Mouse (Mus musculus) layer of hippocampus, adult 9-11 months (tissue): ENCODE measurements around the gene Zfp423.

Experiments
- DNase-seq: peaks from one replicate; pipeline ENCODE4 v3.0.0; 2022

Gene Zfp423

DNA sequence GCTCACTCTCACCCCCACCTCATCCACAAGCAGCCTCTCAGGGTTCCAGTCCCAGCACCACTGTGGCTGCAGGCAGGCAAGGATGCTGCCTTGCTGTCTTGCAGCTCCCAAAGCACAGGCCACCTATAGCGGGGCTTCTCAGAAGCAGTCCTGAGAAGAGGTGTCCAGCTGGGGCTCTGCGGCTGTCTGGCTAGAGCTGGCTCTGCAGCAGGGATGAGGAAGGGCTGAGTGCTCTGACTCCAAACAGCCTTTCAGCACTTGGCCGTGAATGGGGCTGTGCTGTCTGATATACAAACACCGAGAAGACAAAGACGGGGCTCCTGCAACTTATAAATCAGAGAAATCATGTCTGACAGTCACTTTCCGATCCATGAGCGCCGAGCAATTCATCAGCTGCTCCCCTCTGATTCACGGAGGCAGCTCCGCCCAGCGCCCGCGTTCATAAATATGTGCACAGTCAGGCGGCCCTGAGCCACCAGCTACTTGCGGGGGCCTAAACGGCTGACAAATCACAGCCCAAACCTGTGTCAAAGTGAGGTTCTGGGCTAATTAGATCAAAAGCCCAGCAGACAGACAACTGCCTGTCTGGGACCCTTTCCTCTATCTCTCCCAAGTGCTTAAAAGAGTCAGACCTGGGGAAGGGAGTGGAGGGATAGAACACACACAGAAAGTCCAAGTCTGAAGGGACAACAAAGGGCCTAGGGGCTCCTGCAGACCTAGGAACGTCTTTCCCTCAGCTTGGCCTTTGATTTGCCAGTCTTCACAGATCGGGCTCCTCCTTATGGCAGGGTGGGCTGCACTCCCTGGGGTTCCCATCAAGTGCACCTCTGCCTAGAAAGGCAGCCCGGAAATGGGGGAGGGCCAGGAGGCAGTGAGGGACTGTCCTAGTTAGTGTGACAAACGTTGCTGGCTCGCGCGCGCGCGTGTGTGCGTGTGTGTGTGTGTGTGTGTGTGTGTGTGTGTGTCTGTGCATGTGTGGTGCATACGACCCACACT is 269.0 kb downstream of the Zfp423 start:
- no peak for DNase-seq

DNA sequence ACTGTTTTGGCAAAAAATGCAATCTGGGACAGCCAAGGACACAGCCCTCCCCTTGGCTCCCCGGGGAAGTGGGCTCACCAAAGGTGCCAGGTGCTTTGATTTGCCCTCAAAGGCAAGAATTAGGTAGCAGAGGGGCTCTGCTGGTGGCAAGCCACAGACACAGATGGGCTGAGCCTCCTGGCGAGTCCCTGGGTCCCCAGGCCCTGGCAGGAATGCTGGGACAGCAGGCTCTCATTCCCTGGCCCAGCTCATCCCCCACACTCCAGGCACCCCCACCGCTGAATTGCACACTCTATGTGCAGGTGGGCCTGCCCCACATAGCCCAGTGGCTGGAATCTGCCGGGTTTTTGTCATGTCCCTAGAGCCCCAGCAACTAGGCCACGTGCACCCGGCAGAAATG is 270.2 kb downstream of the Zfp423 start:
- DNase-seq, result no peak

DNA sequence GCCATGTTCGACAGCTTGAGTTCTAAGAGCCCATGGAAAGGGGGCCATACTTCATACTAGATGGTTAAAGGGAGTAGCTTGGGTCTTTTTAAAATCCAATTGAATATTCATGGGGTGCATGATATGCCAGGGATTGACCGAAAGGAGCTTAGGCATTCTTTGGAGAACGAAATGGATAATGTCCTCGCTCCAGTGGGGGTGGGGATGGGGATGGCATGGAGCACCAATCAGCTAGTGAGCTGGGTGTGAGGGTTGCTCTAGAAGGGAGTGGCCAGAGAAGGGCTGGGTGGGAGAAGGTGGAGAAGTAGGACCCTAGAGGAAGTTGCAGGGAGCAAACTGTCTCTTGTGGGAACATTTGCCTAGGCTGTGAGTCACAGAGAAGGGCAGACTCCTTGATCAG is 271.0 kb downstream of the Zfp423 start:
- no peak for DNase-seq

DNA sequence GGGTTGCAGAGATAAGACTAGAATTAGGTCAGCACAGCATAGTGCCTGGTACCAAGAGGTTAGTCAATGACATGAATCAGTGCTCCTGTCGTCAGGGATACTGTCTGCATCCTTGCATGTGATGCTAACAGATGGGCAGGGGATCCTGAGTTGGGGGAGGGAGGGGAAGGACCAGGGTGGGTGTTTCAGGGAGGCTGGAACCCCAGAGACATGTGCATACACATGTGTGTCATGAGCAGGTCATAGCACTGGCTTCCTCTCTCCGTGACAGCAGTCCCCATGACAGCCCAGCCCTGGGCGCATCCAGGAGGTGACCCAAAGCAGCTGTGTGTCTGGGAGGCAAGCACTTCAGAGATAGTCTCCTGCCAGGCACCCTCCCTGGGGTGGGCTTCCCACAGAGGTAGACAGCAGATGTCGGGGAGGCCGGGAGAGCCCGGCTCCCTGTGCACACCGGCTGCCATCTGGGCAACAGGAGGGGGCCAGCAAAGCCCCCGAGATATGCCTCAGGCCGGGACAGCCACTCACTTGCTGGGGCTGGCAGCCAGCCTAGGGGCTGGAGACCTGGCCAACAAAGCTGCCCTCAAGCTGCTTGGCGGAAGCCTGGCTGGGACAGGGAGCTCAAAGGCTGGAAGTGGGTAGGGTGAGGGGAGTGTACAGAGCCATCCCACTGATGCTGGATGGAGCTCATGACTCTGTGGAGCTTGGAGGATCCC is 272.3 kb downstream of the Zfp423 start:
- DNase-seq, result no peak

DNA sequence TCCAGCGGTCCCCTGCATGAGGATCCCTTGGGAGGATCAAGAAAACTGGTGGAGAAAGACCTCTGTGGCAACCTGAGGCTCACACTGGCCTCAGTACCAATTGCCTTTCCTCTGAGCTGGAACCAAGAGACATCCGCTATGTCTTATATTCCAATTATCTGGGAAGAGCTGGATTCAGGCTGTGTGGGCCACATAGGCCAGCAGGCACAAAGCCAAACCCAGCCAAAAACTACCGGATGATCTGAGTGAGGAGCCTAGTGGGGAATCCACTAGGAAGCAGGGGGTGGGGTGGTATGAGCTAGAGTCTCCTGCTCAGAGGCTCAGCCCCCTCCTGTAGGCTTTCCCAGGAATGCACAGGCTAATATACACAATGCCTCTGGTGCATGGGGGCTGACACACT is 273.4 kb downstream of the Zfp423 start:
- DNase-seq, result no peak

DNA sequence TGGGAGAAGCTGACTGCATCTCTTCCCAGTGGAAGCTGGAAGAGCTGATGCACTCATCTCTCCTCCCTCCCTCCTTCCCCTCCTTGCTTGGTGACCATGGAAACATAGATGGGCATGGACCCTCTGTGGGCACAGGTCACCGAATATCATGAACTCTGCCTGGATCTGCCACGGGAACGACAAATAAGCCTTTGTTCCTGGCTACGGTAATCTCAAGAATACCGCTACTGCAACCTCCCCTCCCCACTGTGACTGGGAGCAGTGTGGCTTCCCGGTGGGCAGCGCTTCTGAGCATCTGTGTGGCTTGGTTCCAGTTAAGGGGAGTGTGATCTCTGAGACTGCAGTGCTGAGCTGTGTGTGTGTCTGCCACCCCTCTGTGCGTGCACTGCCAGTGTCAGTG is 274.0 kb downstream of the Zfp423 start:
- no peak for DNase-seq

DNA sequence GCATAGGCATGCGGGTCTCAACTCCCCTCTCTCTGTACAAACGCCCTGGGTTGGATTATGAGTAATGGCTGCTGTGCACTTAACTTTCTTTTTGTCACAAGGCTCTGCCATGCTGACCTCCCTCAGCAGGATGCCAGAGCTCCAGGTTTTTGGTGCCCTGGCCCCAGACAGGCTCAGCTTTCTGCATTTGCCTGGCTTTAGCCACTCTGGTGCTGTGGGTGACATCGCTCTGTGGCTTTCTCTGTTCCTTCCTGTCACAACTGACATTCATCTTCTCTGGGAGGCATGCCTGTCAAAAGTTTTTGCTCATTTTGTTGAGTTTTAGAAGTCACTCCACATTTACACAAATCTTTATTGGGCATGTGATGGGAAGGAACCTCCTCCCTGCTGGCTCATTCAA is 277.3 kb downstream of the Zfp423 start:
- DNase-seq, result no peak

DNA sequence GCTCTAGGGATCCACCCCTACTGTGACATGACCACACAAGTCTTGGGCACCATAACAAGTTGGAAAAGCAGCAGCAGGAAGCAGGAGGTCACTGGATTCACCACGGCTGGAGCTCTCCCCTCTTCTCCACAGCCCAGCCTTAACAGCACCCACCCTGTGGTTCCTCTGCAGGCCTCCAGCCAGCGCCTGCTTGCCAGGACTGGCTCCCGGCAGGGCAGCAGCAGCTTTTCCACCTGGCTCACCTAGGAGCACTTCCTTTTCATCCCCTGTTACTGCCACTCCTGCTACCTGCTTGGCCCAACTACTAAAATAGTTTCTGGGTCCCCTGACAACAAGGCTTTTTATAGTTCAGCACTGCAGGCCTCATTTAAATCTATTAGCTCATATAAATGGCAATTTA is 279.4 kb downstream of the Zfp423 start:
- DNase-seq, result no peak

DNA sequence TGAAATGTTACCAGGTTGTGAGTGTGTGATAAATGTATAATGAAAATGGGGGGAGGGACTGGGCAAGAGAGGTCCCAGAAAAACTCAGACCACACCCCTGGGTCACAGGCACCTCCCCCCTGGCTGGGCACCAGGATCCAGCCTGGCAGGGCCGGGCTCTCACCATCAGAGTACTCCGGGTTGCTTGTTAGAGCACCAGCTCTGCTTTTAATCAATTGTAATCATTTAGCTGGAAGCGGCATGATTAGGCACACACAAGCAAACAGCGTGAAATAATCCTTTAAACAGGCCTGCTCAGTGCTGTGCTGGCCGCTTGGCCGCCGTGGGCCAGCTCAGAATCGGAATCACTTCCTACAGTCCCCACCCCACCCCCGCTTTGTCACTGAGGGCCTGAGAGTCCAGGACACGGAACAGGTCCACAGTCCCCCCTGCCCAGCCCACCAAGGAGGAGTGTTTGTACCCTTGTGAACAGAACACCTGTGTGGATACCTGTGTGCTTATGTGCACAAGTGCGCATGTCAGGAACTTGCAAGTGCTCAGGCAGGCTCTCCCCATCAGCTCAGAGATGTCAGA is 279.9 kb downstream of the Zfp423 start:
- DNase-seq, result no peak

DNA sequence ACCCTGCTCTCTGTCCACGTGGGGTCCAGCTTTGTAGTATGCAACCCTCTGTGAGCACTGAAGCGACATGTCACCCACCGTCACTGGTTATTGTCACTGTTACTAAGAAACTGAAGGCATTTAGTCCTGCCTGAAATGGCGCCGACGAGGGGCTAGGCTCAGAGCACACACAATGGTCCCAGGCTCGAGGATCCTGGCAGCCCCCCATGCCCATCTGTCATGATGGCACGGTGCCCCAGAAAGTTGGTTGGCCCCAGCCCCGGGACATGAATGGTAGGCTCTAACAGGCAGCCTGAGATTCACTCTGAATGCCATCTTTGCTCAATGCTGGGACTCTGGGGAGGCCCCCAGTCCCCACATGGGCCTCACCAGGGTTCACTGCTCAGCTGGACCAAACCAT is 284.0 kb downstream of the Zfp423 start:
- DNase-seq, result no peak

DNA sequence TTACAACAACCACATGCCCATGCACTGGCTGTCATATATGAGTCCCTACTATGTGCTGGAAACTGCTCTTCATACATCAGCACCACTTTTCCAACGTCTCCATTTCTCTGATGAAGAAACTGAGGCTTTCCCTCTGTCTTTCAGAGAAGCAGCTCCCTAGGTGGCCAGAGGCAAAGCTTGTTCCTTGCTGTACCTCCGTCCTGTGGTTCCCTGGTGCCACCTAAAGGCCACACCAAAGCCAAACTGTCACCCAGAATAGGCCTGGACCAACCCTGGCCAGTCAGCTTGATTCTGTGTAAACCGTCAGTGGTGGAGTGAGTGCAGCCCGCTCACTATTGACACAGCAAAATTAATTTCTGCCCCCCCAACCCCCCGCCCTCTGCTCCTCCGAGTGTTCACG is 285.2 kb downstream of the Zfp423 start:
- no peak for DNase-seq

DNA sequence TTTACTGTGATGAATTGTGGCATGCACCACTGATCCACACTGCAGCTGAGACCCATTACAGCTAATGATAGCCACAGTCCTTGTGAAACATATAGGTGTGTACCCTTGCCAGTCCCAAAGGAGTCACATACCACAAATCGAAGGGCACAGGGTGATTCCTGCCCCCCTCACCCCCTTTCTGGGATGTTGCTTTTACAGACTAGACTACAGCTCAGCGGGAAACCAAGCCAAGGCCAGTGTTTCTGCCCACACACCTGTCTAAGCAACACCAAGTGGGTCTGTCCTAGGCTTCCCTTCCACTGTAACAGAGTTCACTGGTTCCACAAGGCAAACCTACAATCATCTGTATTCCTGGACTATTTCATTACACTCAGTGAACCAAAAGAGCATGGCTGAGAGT is 287.2 kb downstream of the Zfp423 start:
- DNase-seq, result no peak

DNA sequence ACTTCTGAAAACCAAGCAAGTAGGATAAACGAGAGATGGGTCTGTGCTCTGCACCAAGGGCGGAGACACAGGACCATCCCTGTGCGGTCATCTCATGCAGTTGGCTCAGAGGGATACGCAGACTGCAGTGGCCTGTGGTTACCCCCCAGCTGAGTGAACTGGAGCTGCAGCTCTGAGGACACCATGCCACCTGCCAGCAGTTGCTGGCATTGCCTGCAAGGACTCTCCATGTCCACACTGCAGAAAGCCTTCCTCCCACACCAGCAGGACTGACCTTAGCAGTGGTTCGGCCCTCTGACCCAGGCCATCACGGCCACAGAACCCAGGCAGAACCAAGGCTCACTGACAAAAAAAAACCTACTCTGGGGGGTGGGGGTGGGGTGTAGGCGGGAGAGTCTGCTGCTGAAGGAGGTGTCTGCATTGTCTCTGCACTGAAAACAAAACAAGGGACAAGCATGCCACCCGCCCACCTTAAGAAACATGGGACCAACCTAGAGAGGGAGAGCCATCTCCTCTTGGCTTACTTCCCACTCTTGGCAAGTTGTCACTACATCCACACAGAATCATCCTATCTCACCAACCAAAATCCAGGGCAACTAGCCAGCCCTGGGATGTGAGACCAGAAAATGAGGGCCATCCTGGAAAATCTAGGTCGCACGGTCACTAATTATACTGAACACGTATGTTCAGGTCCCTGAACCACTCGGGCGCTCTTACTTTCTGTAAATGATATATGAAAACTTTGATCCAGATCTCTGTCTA is 288.0 kb downstream of the Zfp423 start:
- no peak for DNase-seq

DNA sequence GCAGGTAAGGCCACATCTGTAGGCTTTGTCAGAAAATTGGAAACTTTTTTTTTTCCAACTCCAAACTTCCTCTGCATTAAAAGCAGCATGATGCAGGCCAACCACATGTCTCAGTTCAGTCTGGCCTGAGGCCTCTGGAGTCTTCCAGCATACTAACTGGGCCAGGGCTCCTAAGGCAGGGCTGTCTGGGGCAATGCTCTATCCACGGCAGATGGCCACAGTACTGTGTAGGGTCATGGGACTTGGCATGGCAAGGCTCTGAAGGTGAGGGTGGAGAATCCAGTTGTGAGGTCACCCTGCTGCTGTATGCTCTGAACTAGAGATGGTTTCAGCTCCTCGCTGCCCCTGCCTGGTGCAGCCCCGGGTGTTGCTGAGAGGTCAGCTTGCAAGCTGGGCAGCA is 289.2 kb downstream of the Zfp423 start:
- no peak for DNase-seq

DNA sequence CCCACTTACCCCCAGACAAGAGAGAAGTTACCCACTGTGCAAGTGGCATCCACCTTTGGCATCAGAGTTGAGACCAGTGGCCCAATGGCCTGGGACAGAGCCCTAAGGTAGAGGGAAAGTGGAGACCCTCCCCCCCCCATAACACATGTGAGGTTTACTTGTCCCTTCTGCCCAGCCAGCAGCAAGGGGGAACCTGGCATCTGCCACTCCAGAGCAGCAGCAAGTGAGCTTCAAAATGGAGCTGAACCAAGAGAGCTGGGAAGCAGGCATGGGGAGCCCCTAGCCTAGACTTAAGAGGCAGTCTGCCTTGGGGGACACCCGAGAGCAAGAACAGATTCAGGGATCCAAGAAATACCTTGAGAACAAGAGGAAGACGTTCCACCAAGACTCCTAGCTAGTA is 290.7 kb downstream of the Zfp423 start:
- DNase-seq, result no peak

DNA sequence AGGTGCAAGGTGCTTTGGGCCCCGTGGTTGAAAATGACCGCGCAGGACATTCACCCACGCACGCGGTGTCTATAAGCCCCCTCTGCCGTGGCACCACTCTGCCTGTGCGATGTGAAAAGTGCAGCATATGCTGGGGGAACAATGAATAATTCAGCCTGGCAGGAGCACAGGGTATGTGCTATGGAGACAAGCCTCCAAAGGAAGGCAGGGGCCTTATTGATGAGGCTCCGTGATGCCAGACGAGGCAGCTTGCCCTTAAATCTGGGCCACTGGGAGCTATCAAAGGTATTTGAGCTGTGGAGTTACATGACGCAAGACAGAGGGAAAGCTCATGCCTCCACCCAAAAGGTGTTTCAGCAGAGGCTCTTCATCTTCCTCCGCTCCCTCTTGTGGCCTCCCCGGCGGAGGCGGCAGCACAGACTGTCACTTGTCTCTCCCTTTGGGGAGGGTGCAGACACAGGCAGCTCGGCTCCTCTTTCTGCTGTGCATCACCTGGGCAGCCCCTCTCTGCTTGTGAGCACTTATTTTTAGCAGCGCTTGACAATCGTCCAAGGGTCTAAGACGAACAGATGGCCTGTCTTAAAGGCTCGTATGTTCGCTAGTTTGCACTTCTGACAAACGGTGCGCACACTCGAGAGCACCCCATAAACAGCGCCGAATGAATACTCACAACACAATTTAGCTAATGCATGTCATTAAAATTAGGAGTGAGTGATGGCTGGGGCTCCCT is 291.3 kb downstream of the Zfp423 start:
- no peak for DNase-seq

DNA sequence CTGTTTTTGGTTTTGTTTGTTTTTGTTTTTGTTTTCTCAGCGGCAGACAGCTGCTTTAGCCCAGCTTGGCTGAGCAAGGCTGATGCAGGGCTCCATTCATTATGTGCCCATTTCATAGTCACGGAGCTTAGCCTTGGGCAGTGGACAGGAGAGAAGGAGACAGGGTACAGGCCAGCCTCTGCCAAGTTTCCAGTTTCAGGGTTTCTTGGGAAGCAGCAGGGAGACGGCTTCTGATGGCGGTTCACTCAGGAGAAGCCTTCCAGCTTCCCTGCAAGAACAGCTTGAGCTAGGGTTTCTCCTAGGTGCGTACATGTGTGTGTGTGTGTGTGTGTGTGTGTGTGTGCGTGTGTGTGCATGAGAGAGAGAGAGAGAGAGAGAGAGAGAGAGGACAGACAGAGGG is 292.1 kb downstream of the Zfp423 start:
- DNase-seq, result no peak

DNA sequence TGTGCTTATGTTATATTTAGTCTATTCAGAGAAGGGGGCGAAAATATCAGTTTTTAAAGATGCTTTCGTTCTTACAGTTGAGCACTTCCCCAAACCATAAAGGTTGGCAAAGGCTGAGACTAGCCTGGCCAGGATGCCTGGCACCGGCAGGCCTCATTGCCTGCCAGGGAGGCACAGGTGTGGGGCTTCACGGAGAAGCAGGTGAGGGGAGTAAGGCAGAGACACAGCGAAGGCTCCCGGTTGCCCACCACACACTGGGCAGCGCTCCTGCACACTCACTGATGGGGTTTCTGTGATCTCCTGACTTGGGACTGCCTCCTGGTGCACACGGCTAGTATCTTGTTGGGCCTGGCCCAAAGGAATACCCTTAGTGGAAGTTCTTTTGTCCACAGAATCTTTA is 294.1 kb downstream of the Zfp423 start:
- no peak for DNase-seq

DNA sequence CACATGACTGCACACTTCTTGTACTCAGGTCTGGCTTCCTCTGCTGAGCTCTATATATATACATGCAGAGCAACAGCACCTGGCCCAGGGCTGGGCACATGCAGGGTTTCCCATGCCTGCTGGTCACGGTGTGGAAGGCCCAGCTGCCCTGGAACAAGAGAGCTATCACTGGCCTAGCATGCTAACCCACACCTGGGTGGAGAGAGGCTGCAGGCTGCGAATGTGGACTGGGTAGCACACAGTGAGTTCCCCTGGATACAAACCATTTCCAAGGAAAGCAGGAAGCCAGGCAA is 295.2 kb downstream of the Zfp423 start:
- no peak for DNase-seq

DNA sequence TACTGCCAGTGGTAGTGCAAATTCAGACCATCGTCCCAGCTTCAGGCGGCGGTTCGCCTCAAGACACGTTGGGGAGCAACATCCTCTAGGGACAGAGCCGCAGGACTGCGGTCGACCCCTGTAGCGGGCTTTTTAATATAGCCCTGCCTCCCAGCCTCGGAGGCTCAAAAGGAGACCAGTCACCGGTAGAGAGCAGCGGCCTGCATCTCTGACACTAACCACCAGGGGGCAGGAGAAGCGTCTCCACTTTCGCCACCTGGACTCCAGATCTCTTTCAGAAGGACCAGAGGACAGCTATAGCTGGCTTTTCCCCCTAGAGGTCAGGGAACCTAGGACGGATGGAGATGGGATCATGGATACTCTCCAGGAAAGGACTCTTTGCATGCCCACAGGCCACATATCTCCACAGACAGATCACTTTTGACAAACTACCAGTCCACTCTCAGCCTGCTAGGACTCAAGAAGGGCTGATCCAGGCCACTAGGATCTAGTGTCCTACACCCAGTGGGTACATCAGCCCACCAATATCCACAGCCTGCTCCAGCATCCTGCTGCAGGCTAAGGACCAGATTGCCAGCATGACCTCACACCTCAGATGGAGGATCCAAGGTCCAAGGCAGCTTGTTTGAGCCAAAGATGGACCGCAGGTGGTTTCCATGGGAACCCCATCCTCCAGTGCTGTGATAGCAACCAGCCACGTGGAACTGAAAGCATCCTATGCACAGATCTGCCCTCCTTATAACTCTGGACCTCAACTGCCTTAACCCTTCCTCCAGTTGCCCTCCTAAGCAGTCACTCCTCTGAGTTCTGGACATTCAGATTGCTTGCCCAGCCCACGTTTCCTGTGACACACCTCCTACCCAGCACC is 295.8 kb downstream of the Zfp423 start:
- peak; percentile 55 for DNase-seq

DNA sequence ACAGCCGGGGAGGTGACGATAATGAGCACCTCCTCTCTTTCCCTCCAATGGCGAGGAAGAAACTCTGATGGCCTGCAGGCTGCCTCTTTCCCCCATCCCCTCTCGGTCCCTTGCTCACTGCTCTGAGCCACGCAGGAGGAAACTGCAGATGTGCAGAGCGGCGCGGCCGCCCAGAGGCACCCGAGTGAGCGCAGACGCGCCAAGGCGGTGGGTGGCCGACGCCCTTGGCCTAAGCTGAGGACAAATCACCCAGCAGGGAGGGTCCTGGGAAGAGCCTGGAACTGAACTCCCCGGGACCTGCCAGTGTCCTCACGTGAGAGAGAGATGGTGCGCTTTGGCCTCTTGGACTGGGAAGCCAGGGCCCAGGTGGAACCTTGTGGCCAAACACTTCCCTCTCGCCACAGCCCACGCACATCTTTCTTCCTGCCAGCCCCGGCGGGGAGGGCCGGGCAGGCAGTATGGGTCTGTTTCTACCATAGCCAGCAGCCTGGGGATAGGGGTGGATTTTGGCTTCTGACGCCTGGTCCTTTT is 296.5 kb downstream of the Zfp423 start:
- DNase-seq, result no peak
